Mouse (Mus musculus): ENCODE measurements around the gene Gnpnat1.

The Gnpnat1 gene

DNA sequence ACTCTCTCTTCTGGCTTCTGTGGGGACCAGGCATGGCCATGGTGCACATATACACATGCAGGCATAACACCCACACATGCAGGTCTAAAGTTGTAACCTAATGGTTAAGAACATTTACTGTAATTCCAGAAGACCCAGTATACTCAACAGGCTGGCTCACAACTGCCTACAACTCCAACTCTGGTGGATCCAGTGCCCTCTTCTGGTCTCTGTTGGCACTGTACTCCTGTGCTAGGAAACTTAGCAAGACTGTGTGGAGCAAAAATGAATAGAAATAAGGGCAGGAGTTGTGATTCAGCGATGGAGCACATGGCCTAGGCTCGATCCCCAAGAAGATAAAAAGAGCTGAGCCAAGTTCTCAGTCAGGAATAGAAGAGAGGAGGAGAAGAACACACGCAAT, 4.9 kb downstream of the Gnpnat1 start:
- ATAC-seq (ENCODE audit: low TSS enrichment): peak; percentile 52; the same call in 1 of the 2 replicates

DNA sequence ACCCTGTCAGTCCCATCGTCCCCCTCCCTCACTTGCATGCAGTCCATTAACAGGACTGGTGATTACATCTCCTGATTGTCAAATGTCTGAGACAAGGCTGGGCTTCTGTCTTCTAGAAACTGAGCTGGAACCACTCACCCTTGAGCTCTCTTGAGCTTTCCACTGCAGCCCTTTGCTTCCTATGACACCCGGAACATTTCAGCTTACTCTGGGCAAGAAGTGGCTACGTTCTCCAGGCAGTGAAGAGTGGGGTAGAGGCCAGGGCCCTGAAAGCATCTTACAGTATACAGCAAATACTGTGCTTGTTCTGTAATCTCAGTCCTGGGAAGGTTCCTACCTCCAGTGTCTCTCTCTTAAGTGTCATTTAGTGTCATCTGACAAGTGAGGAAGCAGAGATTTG, 15.5 kb downstream of the Gnpnat1 start:
- ATAC-seq (ENCODE audit: low TSS enrichment): peak; percentile 51

DNA sequence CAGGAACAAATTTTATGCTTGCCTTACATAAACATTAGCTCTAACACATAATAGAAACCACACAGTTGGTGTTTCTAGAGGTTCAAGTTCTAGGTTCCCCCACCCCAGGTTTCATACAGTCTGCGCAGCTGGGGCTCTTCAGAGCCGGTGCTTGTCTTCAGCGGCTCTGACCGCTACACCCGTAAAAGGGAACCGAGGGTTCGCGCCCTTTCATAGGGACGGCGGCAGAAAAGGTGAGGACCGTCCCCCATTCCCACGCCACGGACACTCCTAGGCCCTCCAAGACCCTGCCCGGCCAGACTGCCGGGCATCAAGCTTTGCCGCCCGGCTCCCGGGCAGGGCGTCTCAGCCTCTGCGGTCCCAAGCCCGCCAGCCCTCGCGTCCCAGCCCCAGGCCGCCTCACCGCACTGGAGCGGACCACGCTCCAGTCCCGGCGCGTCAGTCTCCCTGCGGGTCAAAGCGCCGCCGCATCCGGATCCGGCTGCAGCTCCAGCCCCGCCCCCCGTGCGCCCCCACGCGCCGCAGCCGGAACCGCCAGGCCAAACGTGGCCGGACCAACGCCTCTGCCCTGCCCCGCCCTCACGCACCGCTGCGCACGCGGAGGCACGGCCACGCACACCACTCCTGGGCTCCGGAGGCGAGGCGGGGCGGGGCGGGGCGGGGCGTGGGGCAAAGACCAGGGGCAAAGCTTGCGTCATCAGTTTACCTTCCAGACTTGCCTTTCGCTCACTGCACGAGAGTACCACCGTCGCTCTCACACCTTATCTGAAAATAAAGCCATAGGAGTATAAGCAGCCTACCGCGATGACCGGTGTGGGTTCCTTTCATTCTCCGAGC, 16.1 kb downstream of the Gnpnat1 start:
- peak; percentile 94 for ATAC-seq (ENCODE audit: low TSS enrichment)

DNA sequence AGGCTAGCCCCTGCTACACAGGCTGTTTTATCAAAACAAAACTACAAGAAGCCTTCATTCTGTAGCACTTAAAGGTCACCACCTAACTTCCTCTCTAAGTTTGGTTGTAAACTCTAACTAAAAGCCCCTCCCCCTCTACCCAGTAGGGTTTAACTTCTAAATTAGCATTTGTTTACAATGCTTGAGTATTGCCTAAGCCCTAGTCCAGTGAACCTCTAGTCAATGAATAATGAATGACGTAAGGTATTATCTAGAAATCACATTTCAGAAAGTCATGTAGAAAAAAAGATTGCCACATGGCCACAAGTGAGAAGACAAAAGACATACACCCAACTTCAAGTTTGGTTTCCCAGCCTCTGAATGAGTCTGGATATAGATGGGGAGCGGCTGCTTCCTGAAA, 17.2 kb downstream of the Gnpnat1 start:
- ATAC-seq (ENCODE audit: low TSS enrichment): no peak

DNA sequence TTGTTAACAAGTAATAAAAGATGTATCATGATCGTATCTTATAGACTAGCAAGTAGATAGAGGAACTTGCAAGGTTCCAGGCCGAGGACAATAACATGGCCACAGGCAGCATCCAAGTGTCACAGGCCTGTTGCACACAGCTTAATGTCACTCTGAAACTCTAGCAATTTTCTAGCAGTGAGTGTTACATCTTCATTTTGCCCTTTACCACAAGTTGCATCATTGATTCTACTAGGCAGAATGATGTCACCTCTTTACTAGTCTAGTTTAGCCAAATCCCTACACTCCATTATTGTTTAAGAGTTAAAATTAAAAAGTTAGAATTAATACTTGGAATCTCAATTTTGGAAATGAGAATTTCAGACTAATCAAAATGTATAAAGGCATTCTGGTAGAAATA, 19.1 kb downstream of the Gnpnat1 start:
- ATAC-seq (ENCODE audit: low TSS enrichment): no peak

DNA sequence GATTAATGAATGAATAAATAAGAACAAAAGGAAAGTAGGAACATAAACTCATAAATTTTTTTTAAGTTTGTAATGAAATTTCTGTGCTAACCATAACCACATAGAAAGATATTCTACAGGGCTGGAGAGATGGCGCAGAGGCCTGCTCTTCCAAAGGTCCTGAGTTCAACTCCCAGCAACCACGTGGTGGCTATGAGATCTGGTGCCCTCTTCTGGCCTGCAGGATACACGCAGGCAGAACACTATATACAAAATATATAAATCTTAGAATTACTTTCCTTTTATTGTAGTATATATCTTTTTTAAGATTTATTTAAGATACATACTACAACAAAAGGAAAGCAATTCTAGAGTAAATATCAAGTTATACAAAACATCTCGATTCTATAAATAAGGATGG, 21.8 kb downstream of the Gnpnat1 start:
- ATAC-seq (ENCODE audit: low TSS enrichment): no peak

DNA sequence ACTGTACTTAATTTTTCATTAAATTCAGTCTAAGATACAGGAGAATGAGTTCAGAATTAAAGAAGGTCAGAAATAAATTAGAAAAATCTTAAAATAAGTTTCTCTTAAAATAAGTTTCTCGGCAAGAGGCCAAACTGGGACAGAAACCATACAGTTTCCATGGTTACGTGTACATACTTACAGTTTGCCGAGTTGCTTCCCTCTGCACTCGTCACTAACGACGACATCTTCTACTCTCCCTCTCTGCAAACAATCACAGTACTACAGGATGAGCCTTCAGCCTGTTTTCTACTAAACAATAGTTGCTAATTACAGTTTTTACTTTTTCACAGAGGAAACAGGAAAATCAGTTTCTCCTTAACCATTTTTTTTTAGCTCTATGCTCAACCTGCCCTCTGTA, 24.0 kb downstream of the Gnpnat1 start:
- ATAC-seq (ENCODE audit: low TSS enrichment): peak; percentile 70

DNA sequence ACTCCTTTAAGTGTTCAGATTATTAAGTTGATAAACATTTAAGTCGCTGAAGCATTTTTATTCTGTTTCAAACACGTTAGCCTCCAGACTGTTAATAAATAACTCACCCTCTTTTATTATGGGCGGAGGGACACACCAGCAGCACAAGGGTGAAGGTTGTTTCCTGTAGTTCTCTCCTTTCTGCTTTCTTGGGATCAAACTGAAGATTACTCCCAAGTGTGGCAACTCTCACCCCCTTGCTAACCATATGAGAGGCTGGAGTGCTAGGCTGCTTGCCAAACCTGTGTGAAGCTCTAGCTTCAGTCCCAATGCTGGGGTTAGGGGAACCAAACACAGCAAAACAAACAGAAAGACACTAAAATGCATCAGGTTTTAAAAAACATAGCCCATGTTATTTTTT, 25.9 kb downstream of the Gnpnat1 start:
- no peak for ATAC-seq (ENCODE audit: low TSS enrichment)

DNA sequence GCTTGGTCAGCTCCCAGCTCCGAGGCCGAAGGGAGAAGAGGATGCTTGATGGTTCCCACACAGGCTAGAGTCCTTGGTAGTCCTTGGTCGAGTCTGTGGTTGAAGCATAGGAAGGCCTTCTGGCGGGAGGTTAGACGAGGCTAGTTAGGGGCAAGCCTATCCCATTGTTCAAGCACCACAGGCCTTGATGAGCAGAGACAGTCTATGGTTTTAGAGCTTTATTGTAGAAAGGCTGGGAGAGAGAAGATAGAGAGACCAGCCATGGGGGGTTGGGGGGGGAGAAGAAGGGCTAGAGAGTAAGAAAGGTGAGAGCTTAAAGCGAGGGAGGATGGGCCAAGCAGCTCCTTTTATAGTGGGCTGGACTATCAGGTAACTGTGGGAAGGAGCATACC, 39.5 kb downstream of the Gnpnat1 start:
- no peak for ATAC-seq (ENCODE audit: low TSS enrichment)

DNA sequence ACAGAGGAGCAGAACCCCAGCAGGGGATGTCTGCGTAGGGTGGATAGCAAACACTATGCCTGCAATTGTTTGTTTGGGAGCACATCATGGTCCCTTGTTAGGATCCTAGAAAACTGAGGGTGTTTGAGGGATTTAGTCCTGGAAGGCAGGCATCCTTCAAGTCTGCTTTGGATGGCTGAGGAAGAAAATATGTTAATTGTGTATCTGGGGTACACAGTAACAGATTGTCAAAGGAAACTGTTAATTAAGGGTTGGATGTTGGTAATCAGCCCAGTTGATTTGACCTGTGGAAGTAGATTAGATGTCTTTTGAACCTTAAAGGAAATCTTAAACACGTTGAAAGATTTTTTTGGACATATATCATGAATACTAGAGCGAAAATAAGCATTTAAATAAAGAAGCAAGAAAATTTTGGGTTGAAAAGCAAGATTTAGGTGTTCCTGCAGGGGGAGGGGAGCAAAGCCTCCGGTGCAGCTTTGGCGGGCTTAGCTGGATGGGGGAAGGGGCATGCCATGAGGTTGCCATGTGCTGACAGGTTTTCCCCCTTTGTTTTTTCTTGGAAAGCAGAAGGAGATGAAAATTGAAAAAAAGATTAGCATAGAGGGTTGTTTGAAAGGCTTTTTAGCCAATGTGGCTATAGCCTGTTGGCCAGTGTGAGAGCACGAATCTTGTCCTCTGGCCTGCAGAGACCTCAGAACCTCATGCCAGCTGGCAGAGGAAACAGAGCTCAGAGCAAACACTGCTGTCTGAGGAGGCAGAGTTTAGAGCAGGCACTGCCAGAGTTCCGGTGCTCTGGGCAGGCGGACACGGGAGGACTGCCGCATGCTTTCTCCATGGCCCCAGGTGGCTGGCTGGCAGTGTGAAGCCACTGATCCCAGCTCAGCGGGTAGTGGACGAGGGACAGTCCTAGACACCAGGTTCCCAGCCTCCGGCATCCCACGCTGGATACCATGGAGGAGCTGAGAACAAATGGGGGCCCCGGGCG, 40.2 kb downstream of the Gnpnat1 start:
- 0 out of 2 replicates have a peak, but pooled peaks have one; percentile 50 for ATAC-seq (ENCODE audit: low TSS enrichment)

DNA sequence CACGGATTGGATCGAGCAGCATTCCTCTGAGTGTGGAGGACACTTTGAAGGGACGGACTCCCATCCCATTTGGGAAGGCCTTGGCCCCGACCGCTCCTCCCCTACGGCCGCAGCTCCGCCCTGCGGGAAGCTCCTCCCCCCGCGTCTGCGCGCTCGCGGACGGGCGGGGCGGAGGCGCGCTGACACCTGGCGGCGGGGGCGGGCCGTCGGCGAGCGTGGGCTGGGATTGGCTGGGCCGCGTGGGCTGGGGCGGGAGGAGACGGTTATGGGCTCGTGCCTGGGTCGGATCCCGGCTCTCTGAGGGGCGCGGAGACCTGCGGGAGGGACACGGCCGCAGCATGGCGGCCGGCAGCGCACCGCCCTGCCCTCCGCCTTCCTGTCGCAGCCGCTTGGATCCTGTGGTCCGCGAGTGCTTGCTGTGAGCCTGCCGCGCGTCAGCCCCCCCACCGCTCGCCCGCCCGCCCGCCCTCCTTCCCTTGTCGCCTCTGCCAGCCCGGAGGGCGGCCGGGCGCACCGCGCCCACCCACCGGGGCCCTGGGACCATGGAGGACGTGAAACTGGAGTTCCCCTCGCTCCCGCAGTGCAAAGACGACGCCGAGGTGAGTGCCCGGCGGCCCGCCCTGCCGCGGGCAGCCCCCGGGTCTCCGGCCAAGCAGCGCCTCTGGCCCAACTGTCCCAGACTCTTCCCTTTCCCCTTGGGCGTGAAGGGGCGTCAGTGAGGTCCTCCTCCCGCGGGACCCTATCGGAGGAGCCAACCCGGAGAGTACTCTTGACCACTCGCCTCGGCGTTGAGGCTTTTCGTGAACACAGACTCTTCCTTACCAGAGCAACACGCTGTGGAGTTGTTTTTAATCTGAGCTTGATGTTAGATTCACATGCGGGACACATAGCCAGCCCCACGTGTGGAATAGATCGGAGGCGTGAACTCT, 53.5 kb downstream of the Gnpnat1 start, which contains the start of gene Styx:
Gene Styx (plus strand): TSS at position 163 of the 929 bp plus-strand sequence.
- peak; percentile 96 for ATAC-seq (ENCODE audit: low TSS enrichment)

DNA sequence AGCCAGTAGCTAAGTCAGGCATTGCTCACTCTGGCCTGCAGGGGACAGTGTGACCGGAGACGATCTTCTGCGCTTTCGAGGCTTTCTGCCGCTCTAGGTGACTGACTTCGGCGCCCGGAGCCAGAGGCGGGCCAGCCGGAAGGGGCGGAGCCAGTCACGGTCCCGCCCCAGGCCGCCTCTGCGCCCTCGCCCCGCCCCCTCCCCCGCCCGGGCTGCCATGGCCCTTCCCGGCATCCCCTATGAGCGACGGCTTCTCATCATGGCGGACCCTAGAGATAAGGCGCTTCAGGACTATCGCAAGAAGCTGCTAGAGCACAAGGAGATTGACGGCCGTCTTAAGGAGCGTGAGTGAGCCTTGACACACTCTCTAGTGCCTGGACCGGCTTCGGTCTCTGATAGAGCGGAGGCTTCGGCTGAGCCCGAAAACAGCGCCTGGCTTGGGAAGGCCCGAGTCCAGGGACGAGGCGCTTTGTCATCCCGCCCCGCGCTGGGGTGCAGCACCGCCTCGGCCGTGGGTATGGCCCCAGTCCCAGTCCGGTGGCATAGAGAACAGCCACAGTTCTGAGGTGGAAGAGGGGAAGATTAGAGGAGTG, 75.0 kb downstream of the Gnpnat1 start, which contains the start of gene Psmc6:
Gene Psmc6 (plus strand): TSS at position 200 of the 593 bp plus-strand sequence.
- peak; percentile 97 for ATAC-seq (ENCODE audit: low TSS enrichment)

DNA sequence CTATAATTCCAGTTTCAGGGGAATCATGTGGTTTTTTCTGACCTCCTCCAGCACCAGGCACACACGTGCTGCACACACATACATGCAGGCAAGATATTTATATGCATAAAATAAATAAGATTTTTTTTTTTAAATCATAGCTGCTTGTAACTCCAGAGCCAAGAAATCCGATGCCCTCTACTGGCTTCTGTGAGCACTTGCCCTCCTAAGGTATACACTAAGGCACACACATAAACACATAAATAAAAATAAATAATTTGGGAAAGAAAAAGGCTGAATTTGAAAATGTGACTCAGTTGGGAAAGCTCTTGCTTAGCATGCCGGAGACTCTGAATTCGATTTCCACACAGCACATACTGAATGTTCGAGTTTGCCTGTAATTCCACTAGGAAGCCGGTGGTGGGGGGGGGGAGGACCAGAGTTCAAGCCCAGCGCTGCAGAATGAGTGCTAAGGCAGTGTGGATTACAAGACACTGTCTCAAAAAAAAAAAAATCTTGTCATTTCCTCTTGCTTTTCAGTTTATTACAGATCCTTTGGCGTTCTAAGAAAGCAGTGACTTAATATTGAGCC, 75.6 kb downstream of the Gnpnat1 start:
- peak; percentile 5; the same call in 1 of the 2 replicates for ATAC-seq (ENCODE audit: low TSS enrichment)

DNA sequence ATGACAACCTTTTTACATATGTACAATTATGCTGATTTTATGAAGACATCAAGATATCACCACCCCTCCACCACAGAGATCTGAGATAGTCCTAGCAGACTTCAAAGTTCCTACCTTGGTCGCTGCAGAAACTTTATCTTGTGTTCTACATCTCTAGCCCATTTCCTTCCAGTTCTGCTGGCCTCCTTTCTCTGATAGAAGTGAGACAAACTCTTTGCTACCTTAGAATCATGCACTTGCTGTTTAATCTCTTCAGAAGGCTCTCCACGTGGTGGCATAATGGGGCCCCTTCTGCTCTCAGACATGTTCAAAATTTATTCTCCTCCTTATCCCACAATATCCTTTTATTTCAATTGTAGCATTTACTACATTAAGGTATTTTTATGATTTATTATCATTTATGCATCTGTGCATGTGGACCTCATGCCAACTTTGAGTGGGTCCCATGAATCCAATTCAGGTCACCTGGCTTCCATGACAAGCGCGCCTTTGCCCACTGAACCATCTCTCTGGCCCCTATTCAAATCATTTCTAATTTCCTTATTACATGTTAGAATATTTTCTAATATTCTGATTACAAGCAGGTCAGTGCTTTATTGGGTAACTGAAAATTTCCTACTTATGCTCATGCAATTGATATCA, 76.5 kb downstream of the Gnpnat1 start:
- no peak for ATAC-seq (ENCODE audit: low TSS enrichment)
